Mouse (Mus musculus) liver, embryonic 14.5 days (tissue): ENCODE data around the gene Prpf38b.

Source experiments
- CTCF ChIP-seq: IDR thresholded peaks from 2 replicates; pipeline ENCODE4 v1.5.1; 2016; ENCODE audit warnings: antibody characterized with exemption, low read depth, control low read depth
- EP300 ChIP-seq: IDR thresholded peaks from 2 replicates; pipeline ENCODE4 v1.6.1; 2016; ENCODE audit warnings: antibody characterized with exemption, low read depth

- no peak for TF ChIP-seq CTCF
- TF ChIP-seq EP300 = no peak
These were observed 46.4 kb upstream of the Prpf38b start for GRCm38 (mm10) chr3:108957976-108958375.
